Mouse (Mus musculus) CD8-positive naive resting alpha-beta T cell, adult 57 days (primary cell): Measurements from ENCODE around the gene Ccnd2. TPM values are rescaled to one million over a fixed set of nuclear protein-coding genes. Genes with fewer than 3 reads are reported as not detected.

ENCODE experiments used
- total RNA-seq: library from RNA; stranded (reverse); gene quantifications from one replicate; pipeline ENCODE4 v1.2.4, GENCODE M21; 2023

Ccnd2 gene
- total RNA-seq: 332 TPM

GRCm38 (mm10) chr6:127152106-127152951 lies at the start of gene Ccnd2:
TSS of gene Ccnd2 (minus strand) at chr6:127152193.

GRCm38 (mm10) chr6:127109402-127109930 lies 42.5 kb downstream of the Ccnd2 start, which contains the start of gene Tigar:
TSS of gene Tigar (minus strand) at chr6:127109557.

Other genes starting within 250 kb of the Ccnd2 start
- gene Dyrk4, start 230.4 kb downstream of the Ccnd2 start, total RNA-seq: 2.0 TPM
- gene Rad51ap1, start 212.6 kb downstream of the Ccnd2 start, total RNA-seq: 2.9 TPM
- gene D6Wsu163e, start 212.2 kb downstream of the Ccnd2 start, total RNA-seq: 23.3 TPM
- gene Fgf6, start 136.6 kb downstream of the Ccnd2 start, total RNA-seq: not detected
- gene Fgf23, start 79.3 kb downstream of the Ccnd2 start, total RNA-seq: not detected
- gene Tigar, start 42.6 kb downstream of the Ccnd2 start, total RNA-seq: 6.4 TPM